In the genomic region with DNA sequence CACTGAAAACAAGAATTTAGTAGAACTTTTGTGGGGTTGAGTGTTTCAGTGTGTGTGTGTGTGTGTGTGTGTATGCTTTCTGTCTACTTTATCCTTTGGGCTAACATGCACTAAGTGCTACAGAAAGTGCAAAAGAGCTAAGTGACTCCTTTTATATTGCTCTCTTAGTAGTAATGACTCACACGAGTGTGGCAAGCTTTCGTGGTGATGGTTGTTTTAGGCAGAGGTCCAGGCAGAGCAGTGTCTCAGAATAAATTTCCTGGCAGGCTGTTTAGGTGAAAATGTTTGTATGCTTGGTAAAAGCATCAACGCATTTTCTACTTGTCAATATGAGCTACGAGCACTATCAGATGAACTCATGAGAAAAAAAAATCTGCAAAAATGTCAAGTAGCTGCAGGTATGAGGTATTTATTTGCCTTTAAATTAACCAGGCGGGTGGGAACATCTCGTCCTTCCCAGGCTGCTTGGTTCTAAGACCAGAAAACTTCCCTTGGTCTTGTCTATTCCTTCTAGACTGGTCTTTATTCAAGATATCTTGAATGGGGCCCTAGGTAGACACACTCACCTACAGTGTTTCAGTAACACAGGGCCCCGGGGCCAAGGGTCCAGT, we compare ENCODE assay signal across 17 mouse cellular contexts.
A peak's percentile ranks its signal among the peaks of the same experiment; 100 is the strongest.
DNase-seq lines count a peak whose midpoint lies in the region; ATAC-seq lines count a peak whose summit lies in the region.
"Had no signal": no experiment of that assay in that cellular context is flagged by ENCODE, and none has a peak within 500 bp of the region (broad histone marks: within the 10 kb centered on the region; RNA-seq: fewer than 3 reads in every experiment).

No protein-coding gene starts in this region.

- ATAC-seq in megakaryocyte-erythroid progenitor cell, adult 5-6 weeks (replicated peaks; ENCODE audit: low FRiP score, low TSS enrichment, poor library complexity, severe bottlenecking), result no peak
- ATAC-seq: activated CD4-positive, CD25-positive, alpha-beta regulatory T cell, adult 4 months had no signal

- peak; percentile 61 for DNase-seq in adrenal gland, postnatal 14 days
- DNase-seq in adrenal gland, postnatal 25 days, result no peak
- peak; percentile 27 to 45 for DNase-seq in lung, adult 18-20 months
- no peak for DNase-seq in lung, postnatal 36 days
- peak; percentile 90 for DNase-seq in 3T3-L1 (ENCODE audit: low read depth, low spot score)
- DNase-seq in adipocyte (ENCODE audit: low spot score), result peak; percentile 77
- DNase-seq in left cerebral cortex, adult 18-20 months (ENCODE audit: low spot score in 2 of 2), result no peak
- DNase-seq: cerebellum, adult 11 months; cerebellum, postnatal 14 days; heart, adult 2 months; kidney, adult 11 months; lung, postnatal 14 days; right cerebral cortex, adult 18-20 months; thymus, adult 18-20 months; thymus, postnatal 4 days had no signal

Comparison
In these comparisons a context has a peak if more than half of its experiments do, and no peak if none do; other contexts are left out.
1. DNase-seq: peak in adrenal gland, postnatal 14 days (single experiment), lung, adult 18-20 months (2 of 2), 3T3-L1 (single experiment) and adipocyte (single experiment); none in adrenal gland, postnatal 25 days (single experiment), lung, postnatal 36 days (single experiment) and left cerebral cortex, adult 18-20 months (0 of 2).